Mouse (Mus musculus): Measurements from ENCODE around the gene Arhgap29. TPM values are rescaled to one million over a fixed set of nuclear protein-coding genes. Genes with fewer than 3 reads are reported as not detected.

Arhgap29 gene
- polyA plus RNA-seq, 1 experiment from 2014 or later, result 68.4 TPM

DNA sequence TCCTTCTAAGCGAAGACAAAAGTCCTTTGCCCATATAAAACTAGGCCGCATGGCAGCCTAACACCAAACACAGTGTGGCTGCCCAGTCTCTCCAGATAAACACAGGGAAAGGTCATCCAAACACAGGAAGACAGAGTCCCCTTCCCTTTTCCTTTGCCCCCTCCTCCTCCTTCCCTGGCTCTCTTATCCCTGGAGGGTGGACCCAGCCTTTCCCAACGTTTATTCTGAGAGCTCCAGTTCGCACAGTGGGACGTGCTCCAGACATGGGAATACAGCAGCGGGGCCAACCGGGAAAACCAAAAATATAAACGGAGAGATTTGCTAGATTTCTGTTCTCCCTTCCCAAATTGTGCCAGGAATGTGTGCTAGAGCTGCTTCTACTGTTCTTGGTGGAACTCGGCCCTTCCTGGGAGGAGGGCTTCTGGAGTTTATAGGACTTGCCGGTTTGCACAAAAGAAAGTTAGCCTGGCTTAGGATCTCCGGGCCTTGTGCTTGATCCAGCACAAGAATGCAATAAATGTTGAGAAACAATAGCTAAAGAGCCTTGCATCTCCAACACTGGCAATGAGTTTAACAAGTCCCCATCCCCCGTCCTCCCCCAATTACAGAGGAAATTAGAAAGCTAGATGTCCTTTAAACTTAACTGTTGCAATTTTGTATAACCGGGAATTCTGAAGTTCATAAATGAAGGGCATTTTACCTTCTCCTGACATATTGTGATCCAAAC is 37.7 kb upstream of the Arhgap29 start:
- ATAC-seq (ENCODE audit: insufficient number of reproducible peaks, insufficient read depth, low FRiP score, low read depth), result peak; percentile 56; the same call in 1 of the 2 replicates
- WGBS, result 47% methylated on average over 13 of the region's 13 CpGs
- H3K4me2 ChIP-seq (ENCODE audit: low read length), result no peak overlapping the region

DNA sequence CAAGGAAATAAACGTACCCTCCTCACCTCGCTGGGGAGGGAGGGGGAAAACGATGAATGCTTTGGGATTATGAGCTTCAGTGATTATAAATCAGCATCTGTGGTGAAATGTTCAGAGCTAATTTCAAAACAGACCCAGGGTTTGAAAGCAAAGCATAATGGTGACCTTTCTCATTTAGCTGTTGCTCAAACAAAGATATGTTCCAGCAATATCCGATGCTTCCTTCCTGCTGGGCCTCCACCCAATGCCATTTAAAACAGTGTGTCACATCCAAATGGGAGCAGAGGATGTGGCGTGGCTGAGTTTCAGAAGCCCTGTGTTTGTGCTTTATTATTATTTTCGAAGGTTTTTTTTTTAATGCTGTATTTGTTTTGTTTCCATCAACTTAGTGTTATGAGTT is 37.1 kb upstream of the Arhgap29 start:
- H3K36me3 ChIP-seq (ENCODE audit: control insufficient read depth, insufficient read depth, low read length), result no peaks in the 10 kb centered on the region
- H3K9ac ChIP-seq (ENCODE audit: low read length), result no peak overlapping the region
- no peak overlapping the region for H3K4me3 ChIP-seq (ENCODE audit: control insufficient read depth in 1 of 2, insufficient read depth in 1 of 2, low read depth in 1 of 2, low read length in 2 of 2)
- peak overlapping the region; percentile 81 to 83 for H3K27ac ChIP-seq (replicated peaks in 1 of 2; ENCODE audit: control insufficient read depth in 1 of 2, insufficient read depth in 1 of 2, low read depth in 2 of 2, low read length in 2 of 2)
- H3K27me3 ChIP-seq (ENCODE audit: control insufficient read depth, insufficient read depth, low read length), result no peaks in the 10 kb centered on the region
- WGBS, result 77% methylated on average over 6 of the region's 6 CpGs
- no peak overlapping the region for H3K4me2 ChIP-seq (ENCODE audit: low read length)
- H3K4me1 ChIP-seq (ENCODE audit: control insufficient read depth in 2 of 2, insufficient read depth in 2 of 2, low read length in 2 of 2), result peaks cover 0 to 4% of the 10 kb centered on the region in 2 experiments; a peak in 3 of 4 replicates
- no peak for ATAC-seq (ENCODE audit: insufficient number of reproducible peaks, insufficient read depth, low FRiP score, low read depth)
- H3K9me3 ChIP-seq (ENCODE audit: control insufficient read depth, low read length), result no peaks in the 10 kb centered on the region

More for the DNA sequence above, 37.7 kb upstream of the Arhgap29 start:
- Histone ChIP-seq H3K27ac (replicated peaks in 1 of 2; ENCODE audit: control insufficient read depth in 1 of 2, insufficient read depth in 1 of 2, low read depth in 2 of 2, low read length in 2 of 2) (peak overlapping the region; percentile 81 to 83), H3K27me3 (ENCODE audit: control insufficient read depth, insufficient read depth, low read length) (no peaks in the 10 kb centered on the region), H3K36me3 (ENCODE audit: control insufficient read depth, insufficient read depth, low read length) (no peaks in the 10 kb centered on the region), H3K9me3 (ENCODE audit: control insufficient read depth, low read length) (no peaks in the 10 kb centered on the region), H3K4me3 (ENCODE audit: control insufficient read depth in 1 of 2, insufficient read depth in 1 of 2, low read depth in 1 of 2, low read length in 2 of 2) (no peak overlapping the region), H3K9ac (ENCODE audit: low read length) (no peak overlapping the region), H3K4me1 (ENCODE audit: control insufficient read depth in 2 of 2, insufficient read depth in 2 of 2, low read length in 2 of 2) (peaks cover 0 to 4% of the 10 kb centered on the region in 2 experiments; a peak in 3 of 4 replicates)

DNA sequence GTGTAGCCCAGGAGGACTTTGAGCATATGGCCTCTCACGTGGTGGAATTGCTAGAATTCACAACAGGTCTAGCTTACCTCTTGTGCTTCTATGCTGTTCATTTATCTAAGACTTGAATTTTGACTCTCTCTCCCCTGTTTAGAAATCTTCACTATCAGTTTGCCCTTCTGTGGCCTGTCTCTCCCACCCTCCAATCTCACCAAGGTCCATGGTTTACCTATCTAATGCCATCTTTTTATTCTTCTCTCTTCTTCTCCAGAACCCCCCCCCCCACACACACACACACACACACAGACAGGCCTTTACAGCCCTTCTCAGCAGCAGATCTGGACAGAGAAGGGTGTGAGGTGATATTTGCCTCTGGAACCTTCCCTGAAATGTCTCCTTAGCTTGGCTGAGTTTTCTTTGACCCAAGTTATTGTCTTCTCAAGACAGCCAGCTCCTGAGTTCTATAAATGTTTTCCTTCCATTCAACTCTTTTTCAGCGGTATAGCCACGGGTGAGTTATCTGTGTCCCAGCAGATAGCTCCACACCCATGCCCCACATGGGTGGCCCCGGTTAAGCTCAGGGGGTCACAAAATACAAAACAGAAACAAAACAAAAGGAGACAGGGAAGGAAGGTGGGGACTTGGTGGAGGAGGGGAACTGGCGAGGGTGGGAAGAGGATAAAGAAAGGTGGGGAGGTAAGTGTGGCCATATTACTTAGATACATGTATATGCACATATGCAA is 35.4 kb upstream of the Arhgap29 start:
- no peak overlapping the region for H3K4me3 ChIP-seq (ENCODE audit: control insufficient read depth in 1 of 2, insufficient read depth in 1 of 2, low read depth in 1 of 2, low read length in 2 of 2)
- no peaks in the 10 kb centered on the region for H3K36me3 ChIP-seq (ENCODE audit: control insufficient read depth, insufficient read depth, low read length)
- H3K4me1 ChIP-seq (ENCODE audit: control insufficient read depth in 2 of 2, insufficient read depth in 2 of 2, low read length in 2 of 2), result peaks cover 0 to 4% of the 10 kb centered on the region in 2 experiments; a peak in 3 of 4 replicates
- no peaks in the 10 kb centered on the region for H3K9me3 ChIP-seq (ENCODE audit: control insufficient read depth, low read length)
- 60% methylated on average over 5 of the region's 5 CpGs for WGBS
- H3K4me2 ChIP-seq (ENCODE audit: low read length), result no peak overlapping the region
- H3K9ac ChIP-seq (ENCODE audit: low read length), result no peak overlapping the region
- H3K27me3 ChIP-seq (ENCODE audit: control insufficient read depth, insufficient read depth, low read length), result no peaks in the 10 kb centered on the region
- ATAC-seq (ENCODE audit: insufficient number of reproducible peaks, insufficient read depth, low FRiP score, low read depth), result no peak
- H3K27ac ChIP-seq (replicated peaks in 1 of 2; ENCODE audit: control insufficient read depth in 1 of 2, insufficient read depth in 1 of 2, low read depth in 2 of 2, low read length in 2 of 2), result 0 out of 4 replicates have a peak overlapping the region, but pooled peaks of 1 of the 2 experiments have one; percentile 33

DNA sequence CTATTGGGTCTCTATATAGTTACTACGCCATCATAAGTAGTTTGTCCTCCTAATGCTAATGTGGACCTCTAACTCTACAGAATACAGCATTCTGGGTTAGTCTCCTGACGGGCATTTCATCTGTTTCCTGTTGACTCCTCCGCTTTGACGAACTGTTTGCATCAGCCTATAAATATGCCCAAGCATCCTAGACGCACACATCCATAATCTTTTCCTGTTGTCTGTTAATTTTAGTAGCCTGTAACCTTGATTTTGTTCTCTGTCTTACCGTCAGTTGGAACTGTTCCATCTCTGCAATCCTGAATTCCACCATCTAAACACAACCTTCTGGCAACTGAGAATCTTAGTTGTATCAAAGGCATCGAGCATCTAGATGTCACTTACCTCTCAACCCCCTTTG is 34.7 kb upstream of the Arhgap29 start:
- no peaks in the 10 kb centered on the region for H3K36me3 ChIP-seq (ENCODE audit: control insufficient read depth, insufficient read depth, low read length)
- H3K9ac ChIP-seq (ENCODE audit: low read length), result no peak overlapping the region
- H3K27me3 ChIP-seq (ENCODE audit: control insufficient read depth, insufficient read depth, low read length), result no peaks in the 10 kb centered on the region
- no peak overlapping the region for H3K4me3 ChIP-seq (ENCODE audit: control insufficient read depth in 1 of 2, insufficient read depth in 1 of 2, low read depth in 1 of 2, low read length in 2 of 2)
- H3K9me3 ChIP-seq (ENCODE audit: control insufficient read depth, low read length), result no peaks in the 10 kb centered on the region
- H3K4me2 ChIP-seq (ENCODE audit: low read length), result no peak overlapping the region
- H3K27ac ChIP-seq (replicated peaks in 1 of 2; ENCODE audit: control insufficient read depth in 1 of 2, insufficient read depth in 1 of 2, low read depth in 2 of 2, low read length in 2 of 2), result no peak overlapping the region
- H3K4me1 ChIP-seq (ENCODE audit: control insufficient read depth in 2 of 2, insufficient read depth in 2 of 2, low read length in 2 of 2), result peaks cover 0 to 3% of the 10 kb centered on the region in 2 experiments; a peak in 3 of 4 replicates
- ATAC-seq (ENCODE audit: insufficient number of reproducible peaks, insufficient read depth, low FRiP score, low read depth), result no peak
- 65% methylated on average over 7 of the region's 7 CpGs for WGBS

DNA sequence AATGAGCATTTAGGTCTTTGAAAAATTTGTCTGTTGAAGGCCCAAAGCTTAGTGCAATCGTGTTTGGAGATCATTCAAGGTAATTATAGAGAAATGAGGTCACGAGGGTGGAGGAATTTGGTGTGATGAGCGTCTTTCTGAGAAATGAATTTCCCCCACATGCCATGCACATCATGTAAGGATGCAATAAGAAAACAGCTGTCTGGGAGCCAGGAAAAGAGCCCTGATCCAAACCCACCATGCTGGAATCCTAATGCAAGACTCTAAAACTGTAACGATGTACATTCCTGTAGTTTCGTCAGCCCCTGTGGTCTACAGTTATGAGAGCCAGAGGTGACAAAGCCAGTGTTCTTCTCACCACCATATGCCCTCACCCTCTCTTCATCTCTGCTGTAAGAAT is 32.4 kb upstream of the Arhgap29 start:
- Histone ChIP-seq H3K4me1 (ENCODE audit: control insufficient read depth in 2 of 2, insufficient read depth in 2 of 2, low read length in 2 of 2) (0 out of 4 replicates have a peak, but pooled peaks cover 0 to under 1% of the 10 kb centered on the region in 2 experiments), H3K4me3 (ENCODE audit: control insufficient read depth in 1 of 2, insufficient read depth in 1 of 2, low read depth in 1 of 2, low read length in 2 of 2) (no peak overlapping the region), H3K36me3 (ENCODE audit: control insufficient read depth, insufficient read depth, low read length) (no peaks in the 10 kb centered on the region), H3K4me2 (ENCODE audit: low read length) (no peak overlapping the region), H3K9me3 (ENCODE audit: control insufficient read depth, low read length) (no peaks in the 10 kb centered on the region), H3K9ac (ENCODE audit: low read length) (no peak overlapping the region), H3K27me3 (ENCODE audit: control insufficient read depth, insufficient read depth, low read length) (no peaks in the 10 kb centered on the region), H3K27ac (replicated peaks in 1 of 2; ENCODE audit: control insufficient read depth in 1 of 2, insufficient read depth in 1 of 2, low read depth in 2 of 2, low read length in 2 of 2) (no peak overlapping the region)
- WGBS, result 80% methylated on average over 5 of the region's 5 CpGs
- ATAC-seq (ENCODE audit: insufficient number of reproducible peaks, insufficient read depth, low FRiP score, low read depth), result no peak

DNA sequence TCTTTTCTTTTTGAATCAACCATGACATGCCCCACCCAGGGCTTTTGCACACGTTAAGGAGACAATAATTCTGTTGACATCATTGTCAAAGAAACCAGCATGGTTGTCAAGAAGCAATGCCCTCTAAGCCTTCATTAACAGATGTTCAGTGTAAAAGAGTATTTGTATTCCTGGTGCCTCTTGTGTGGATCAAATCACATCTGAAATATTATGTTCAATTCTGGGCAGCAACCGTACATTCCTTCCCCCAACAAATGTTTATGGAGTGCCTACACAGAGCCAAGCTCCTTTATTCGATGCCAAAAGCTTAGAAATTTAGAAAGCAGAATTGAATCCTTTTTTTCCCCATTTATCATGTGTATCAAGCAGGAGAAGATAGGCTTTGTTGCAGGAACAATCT is 31.6 kb upstream of the Arhgap29 start:
- Histone ChIP-seq H3K36me3 (ENCODE audit: control insufficient read depth, insufficient read depth, low read length) (no peaks in the 10 kb centered on the region), H3K9me3 (ENCODE audit: control insufficient read depth, low read length) (no peaks in the 10 kb centered on the region), H3K9ac (ENCODE audit: low read length) (no peak overlapping the region), H3K27me3 (ENCODE audit: control insufficient read depth, insufficient read depth, low read length) (no peaks in the 10 kb centered on the region), H3K4me2 (ENCODE audit: low read length) (no peak overlapping the region), H3K4me3 (ENCODE audit: control insufficient read depth in 1 of 2, insufficient read depth in 1 of 2, low read depth in 1 of 2, low read length in 2 of 2) (no peak overlapping the region), H3K27ac (replicated peaks in 1 of 2; ENCODE audit: control insufficient read depth in 1 of 2, insufficient read depth in 1 of 2, low read depth in 2 of 2, low read length in 2 of 2) (no peak overlapping the region), H3K4me1 (ENCODE audit: control insufficient read depth in 2 of 2, insufficient read depth in 2 of 2, low read length in 2 of 2) (0 out of 4 replicates have a peak, but pooled peaks cover 0 to 5% of the 10 kb centered on the region in 2 experiments)
- no peak for ATAC-seq (ENCODE audit: insufficient number of reproducible peaks, insufficient read depth, low FRiP score, low read depth)
- 82% methylated on average over 3 of the region's 3 CpGs for WGBS

DNA sequence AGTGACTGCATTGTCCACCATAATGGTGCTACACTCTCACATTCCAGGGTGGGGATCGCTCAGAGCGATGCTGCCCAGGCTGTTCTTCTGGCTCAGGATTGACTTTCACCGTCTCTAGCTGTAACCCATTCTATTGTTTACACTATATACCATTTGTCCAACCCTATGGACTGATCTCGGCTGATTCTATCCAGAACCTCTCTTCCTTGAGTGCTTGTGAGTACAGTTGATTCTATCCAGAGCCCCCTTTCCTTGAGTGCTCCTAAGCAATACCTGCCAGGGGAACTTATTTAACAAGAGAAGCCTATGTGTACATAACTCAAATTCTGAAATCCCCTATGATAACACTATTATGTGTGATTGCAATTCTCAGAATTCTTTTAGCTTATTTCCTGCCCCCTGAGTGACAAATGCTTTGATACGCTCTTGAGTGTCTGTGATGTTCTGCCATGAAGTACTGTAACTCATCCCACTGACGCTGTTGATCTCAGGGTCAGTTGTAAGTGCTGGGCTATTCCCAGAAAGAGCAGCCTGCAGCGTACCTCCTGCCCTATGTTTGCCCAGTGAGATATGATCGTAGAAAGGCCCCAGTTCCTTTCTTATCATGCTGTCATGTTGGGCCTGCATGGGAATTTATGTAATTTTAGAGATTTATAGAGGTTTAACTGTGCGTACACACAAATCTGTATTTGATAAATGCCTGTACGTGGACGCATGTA is 27.4 kb upstream of the Arhgap29 start:
- H3K9me3 ChIP-seq (ENCODE audit: control insufficient read depth, low read length), result no peaks in the 10 kb centered on the region
- no peak overlapping the region for H3K27ac ChIP-seq (replicated peaks in 1 of 2; ENCODE audit: control insufficient read depth in 1 of 2, insufficient read depth in 1 of 2, low read depth in 2 of 2, low read length in 2 of 2)
- H3K9ac ChIP-seq (ENCODE audit: low read length), result no peak overlapping the region
- H3K4me2 ChIP-seq (ENCODE audit: low read length), result no peak overlapping the region
- ATAC-seq (ENCODE audit: insufficient number of reproducible peaks, insufficient read depth, low FRiP score, low read depth), result no peak
- 48% methylated on average over 11 of the region's 11 CpGs for WGBS
- no peaks in the 10 kb centered on the region for H3K36me3 ChIP-seq (ENCODE audit: control insufficient read depth, insufficient read depth, low read length)
- H3K4me3 ChIP-seq (ENCODE audit: control insufficient read depth in 1 of 2, insufficient read depth in 1 of 2, low read depth in 1 of 2, low read length in 2 of 2), result no peak overlapping the region
- H3K27me3 ChIP-seq (ENCODE audit: control insufficient read depth, insufficient read depth, low read length), result no peaks in the 10 kb centered on the region
- H3K4me1 ChIP-seq (ENCODE audit: control insufficient read depth in 2 of 2, insufficient read depth in 2 of 2, low read length in 2 of 2), result 0 out of 4 replicates have a peak, but pooled peaks cover 0 to 5% of the 10 kb centered on the region in 2 experiments

All from heart, embryonic 14.5 days (tissue).